Mouse (Mus musculus): Measurements from ENCODE around the gene Entpd7.

The Entpd7 gene

DNA sequence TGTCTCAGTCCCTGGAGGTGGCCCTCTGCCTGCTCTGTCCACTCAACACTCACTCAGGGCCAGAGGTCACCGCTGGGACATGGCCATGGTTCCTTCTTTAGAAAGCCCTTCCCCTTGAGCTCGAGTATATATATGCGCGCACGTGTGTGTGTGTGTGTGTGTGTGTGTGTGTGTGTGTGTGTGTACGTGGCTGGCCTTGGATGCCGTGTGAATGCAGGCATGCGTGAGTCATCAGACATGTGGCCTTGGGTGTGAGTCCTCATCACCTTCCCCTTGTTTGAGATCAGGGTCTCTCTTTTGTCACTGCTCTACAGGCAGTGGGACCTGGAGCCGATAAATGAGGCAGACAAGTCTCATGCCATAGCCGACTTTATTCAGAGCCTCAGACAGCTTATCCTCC lies 34.0 kb downstream of the Entpd7 start:
- no peak for DNase-seq (ENCODE audit: low spot score in 2 of 2)

GRCm38 (mm10) chr19:43724194-43724593 lies 34.7 kb downstream of the Entpd7 start:
- peak in 1 of 2 experiments; percentile 57 for DNase-seq (ENCODE audit: low spot score in 2 of 2)

GRCm38 (mm10) chr19:43724821-43725220 lies 35.3 kb downstream of the Entpd7 start:
- DNase-seq (ENCODE audit: low spot score in 2 of 2), result no peak

DNA sequence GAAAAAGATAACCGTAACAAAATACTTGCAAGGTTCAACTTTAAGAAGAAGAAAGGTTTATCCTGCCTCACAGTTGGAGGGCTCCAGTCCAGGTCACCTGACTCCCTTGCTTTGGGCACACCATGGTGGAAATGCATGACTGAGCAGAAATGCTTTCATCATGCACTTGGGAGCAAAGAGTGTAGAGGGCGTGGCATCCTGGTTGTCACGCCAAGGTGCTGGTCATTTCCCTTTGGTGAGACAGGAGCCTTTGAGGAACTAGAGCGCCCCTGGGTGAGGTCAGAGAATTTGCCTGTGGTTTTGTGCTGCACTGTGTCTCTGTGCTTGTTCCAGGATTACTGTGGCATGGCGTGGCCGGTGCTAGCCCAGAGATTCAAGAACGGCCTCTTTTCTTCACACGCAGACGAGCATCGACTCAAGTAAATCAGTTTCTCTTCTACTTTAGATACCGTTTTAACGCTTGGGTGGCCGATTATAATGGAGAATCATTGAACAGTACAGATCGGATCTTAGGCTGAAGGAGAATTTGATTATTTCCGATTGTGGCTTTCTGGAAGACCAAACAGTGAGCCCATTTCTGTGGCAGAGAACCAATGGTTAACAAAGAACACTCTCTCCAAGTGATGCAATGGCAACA lies 37.2 kb downstream of the Entpd7 start:
- peak in 1 of 2 experiments; percentile 48 for DNase-seq (ENCODE audit: low spot score in 2 of 2)

DNA sequence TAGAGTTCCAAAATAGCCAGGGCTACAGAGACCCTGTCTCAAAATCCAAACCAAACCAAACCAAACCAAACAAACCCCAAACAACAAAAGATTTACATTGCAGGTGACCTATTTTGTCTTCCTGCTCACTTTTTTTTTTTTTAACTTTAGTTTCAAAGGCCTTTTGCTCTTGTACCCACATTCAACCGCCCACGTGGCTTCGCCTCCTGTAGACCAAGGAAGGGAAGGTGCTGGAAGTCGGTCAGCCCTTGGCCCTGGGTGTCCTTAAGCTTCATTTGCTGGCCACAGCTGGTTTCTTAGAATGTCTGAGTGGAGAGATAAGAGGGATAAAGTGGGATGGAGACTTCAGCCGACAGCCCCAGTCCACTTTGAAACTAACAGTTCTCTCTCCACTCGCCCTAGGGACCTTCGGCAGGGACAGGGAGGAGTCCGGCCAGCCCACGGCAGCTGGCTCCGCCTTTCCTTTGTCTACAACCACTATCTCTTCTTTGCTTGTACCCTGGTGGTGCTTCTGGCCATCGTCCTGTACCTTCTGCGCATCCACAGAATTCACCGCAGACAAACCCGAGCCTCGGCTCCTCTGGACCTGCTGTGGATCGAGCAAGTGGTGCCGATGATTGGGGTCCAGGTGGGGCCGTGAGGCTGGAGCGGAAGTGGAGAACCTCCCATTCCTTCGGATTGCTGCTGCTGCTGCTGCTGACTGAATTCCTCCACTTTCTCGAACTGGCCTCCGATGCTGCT lies 40.0 kb downstream of the Entpd7 start:
- DNase-seq (ENCODE audit: low spot score in 2 of 2), result peak; percentile 33 to 59

DNA sequence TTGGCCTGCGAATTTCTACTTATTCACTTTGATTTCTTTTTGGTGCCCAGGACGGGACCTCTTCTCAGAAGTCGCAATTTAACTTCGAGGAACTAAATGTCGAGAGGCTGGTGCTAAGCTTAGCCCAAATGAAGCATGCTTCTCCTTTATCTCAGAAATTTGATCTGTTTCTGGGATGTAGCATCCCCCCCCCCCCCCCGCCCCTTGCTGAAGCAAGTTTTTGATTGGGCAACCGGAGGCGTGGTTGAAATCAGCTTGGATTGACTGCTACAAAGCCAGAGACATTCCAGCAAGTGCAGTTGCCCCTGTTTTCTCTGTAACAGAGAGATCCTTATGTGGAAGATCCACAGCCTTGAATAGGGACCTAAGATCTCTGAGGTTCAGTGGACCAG lies 40.6 kb downstream of the Entpd7 start:
- DNase-seq (ENCODE audit: low spot score in 2 of 2), result peak in 1 of 2 experiments; percentile 56

GRCm38 (mm10) chr19:43731157-43731556 lies 41.7 kb downstream of the Entpd7 start:
- DNase-seq (ENCODE audit: low spot score in 2 of 2), result peak in 1 of 2 experiments; percentile 54

GRCm38 (mm10) chr19:43738409-43738808 lies 48.9 kb downstream of the Entpd7 start:
- no peak for DNase-seq (ENCODE audit: low spot score in 2 of 2)

DNA sequence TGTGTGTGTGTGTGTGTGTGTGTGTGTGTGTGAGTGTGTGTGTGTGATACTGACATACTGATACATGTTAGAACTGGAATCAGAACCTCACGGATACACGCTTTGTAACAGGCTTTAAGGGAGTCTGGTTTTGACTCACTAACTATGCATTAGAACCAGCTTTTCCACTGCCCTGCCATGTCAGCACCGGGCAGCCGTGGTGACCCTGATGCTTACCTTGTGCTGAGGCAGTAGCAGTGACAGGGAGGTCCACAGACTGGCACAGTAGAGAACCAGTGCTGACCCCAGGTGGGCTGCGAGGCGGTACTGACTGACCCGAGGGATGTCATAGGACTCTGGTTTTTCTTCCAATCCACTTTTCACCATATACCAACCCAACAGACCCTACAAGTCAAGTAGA lies 53.9 kb downstream of the Entpd7 start:
- no peak for DNase-seq (ENCODE audit: low spot score in 2 of 2)

DNA sequence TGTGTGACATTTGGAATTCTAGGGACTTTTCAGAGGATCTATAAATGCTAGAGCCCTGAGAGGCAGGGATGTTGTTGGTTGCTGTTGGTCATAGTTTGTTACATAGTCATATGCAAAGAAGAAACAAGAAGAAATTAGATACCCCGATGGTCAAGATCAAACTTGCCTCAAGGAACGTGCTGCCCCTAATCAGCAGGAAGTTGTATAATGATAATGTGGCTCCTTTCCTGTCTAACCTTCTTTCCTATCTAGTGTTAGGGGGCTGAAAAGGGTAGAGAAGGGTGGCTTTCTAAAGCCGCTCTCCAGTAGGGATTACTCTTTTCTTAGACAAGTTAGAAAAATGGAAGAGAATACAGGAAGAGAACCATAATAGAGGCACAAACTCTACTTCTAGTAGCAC lies 56.3 kb downstream of the Entpd7 start:
- DNase-seq (ENCODE audit: low spot score in 2 of 2), result no peak

DNA sequence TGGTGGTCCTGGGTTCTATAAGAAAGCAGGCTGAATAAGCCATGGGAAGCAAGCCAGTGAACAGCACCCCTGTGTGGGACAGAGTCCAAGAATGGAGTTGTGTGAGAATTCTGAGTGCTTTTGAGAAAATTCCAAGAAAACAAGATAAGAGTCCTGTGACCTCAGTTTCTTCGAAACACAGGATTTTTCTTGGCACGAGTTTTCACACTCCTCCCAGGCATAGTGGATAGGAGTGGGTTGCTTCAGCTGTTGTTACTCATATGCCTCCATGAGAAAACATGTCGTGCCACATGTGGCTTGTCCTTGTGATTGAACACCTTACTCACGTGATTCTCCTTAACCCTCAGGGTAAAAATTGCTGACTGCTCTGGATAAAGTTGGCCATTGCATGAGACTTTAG lies 58.4 kb downstream of the Entpd7 start:
- no peak for DNase-seq (ENCODE audit: low spot score in 2 of 2)

- no peak for DNase-seq (ENCODE audit: low spot score in 2 of 2)
Measured at GRCm38 (mm10) chr19:43750008-43750407, 60.5 kb downstream of the Entpd7 start.

DNA sequence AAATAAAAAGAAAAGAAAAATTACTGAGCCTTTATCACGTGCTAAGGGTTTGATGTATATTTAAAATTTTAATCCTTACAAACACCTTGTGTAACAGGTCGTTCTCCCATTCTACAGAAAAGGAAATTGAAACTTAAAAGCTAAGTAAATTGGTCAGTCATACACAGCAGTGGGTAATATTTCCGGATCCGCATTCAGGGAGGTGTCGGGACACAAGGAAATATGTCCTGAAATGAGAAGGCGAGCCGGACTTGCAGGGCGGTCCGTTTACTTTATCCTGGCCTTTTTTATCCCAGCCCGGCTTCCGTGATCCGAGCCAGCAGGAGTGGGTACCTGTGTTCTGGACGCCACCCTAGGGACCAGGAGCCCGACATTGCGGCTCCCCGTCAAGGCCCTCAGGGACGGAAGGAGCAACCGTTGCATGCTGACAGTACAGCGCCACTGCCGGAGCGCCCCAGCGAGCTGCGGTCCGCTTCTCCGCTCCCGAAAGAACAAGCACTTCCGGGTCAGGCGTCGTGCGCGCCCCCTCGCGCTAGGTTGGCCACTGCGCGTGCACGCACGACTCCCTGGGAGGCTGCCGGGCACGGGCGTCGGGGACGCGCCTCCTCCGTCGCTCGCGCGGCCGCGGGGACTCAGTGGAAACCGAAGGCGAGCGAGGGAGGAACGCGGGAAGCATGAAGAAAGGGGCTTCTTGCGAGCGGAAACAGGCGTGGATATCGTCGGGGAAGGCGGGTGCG lies 63.2 kb downstream of the Entpd7 start, which contains the start of the genes Cutc and Cox15:
TSS of gene Cutc (plus strand) at position 508 of the 737 bp plus-strand sequence.
TSS of gene Cox15 (minus strand) at position 512 of the 737 bp plus-strand sequence.
- DNase-seq (ENCODE audit: low spot score in 2 of 2), result peak; percentile 95 to 97

DNA sequence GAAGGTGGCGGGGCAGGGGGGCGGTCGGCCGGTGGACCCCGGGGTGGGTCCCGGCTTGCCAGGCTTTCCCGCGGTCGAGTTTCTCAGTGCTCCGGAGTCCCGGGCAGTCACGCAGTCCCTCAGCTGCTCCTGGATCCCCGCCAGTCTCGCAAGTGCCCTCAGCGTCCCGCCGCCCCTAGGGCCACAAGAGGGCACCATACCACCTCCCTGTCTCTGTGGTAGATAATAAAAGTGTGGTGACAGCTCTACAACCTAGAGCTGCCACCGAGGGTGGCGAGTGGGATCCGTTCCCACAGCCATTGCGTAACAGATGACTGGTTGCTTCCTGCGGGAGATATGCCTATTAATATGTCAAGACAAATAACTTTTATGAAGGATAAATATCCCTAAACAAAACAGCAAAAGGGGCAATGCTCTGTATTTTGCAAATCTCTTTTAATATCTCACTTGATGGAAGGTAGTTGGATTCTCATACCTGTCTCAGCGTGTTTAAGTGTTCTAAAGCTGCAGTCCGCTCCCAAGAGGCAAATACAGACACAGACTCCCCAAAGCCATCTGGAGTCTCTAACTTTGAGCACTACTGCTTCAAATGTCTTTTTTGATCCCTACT lies 63.9 kb downstream of the Entpd7 start:
- peak; percentile 84 to 90 for DNase-seq (ENCODE audit: low spot score in 2 of 2)

DNA sequence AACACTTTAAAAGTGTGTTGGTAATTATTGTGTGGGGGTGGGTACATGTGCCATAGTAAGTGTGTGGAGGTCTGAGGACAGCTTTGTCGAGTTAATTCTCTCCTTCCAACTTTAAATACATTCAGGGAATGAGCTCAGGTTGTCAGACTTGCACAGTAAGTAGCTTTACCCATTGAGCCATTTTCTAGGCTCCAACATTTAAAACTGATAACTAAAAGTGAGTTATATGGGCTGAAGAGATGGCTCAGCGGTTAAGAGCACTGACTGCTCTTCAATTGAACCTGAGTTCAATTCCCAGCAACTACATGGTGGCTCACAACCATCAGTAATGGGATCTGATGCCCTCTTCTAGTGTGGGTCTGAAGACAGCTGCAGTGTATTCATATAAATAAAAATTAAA lies 64.8 kb downstream of the Entpd7 start:
- no peak for DNase-seq (ENCODE audit: low spot score in 2 of 2)

DNA sequence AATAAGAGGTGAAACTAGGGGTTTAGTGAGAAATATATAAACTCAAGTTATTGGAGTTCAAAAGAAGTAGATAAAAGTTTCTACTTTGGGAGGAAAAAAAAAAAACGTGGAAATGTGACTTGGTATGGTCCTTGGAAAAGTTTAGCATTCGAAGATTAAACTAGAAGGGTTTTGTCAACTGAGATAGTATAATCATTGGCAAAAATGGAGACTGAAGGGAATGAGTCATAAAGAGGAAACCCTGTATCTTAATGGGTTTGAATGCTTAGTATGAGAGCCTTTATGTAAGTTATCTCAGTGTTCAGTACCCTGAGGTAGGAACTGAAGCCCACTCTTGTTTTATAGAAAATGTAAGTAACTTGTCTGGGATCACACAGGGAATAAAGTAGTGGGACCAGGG lies 65.4 kb downstream of the Entpd7 start:
- no peak for DNase-seq (ENCODE audit: low spot score in 2 of 2)

DNA sequence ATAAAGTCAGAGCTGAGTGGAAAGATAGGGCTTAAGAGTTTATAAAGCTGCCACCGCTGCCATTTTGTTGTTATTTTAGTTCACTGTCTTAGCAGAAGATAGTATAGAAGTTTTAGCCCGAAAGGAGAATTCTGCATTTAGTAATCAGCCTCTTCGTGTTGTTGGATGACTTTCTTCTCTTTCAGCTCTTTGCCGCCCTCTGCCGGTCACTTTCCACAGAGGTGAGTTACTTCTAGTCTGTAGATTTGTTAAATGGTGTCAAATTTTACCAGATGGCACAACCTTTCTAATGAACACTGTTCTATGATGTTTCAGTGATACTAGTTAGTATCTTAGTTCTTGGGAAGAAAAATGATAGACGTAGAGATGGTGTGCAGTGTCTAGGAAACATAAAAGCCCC lies 71.0 kb downstream of the Entpd7 start:
- peak in 1 of 2 experiments; percentile 80 for DNase-seq (ENCODE audit: low spot score in 2 of 2)

- DNase-seq (ENCODE audit: low spot score in 2 of 2), result no peak
Measured at GRCm38 (mm10) chr19:43761543-43762256, 72.2 kb downstream of the Entpd7 start.

GRCm38 (mm10) chr19:43762410-43762809 lies 72.9 kb downstream of the Entpd7 start:
- DNase-seq (ENCODE audit: low spot score in 2 of 2), result no peak

DNA sequence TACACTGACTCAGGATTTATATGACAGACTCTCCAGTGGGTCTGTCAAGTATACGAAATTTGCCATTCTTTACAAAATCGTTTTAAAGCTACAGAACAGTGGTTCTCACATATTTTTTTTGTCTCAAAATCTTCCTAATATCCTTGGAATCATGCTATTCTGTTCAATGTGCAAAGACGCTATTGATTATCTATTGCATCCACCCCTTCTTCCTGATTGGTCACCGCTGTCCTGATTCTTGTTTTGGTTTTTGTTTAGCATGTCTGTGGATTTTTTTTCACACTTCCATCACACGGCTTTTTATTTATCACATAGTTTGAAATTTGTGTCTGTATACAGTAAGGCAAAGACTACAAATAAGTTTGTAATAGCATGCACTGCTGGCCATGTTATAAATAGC lies 77.0 kb downstream of the Entpd7 start:
- DNase-seq (ENCODE audit: low spot score in 2 of 2), result no peak

DNA sequence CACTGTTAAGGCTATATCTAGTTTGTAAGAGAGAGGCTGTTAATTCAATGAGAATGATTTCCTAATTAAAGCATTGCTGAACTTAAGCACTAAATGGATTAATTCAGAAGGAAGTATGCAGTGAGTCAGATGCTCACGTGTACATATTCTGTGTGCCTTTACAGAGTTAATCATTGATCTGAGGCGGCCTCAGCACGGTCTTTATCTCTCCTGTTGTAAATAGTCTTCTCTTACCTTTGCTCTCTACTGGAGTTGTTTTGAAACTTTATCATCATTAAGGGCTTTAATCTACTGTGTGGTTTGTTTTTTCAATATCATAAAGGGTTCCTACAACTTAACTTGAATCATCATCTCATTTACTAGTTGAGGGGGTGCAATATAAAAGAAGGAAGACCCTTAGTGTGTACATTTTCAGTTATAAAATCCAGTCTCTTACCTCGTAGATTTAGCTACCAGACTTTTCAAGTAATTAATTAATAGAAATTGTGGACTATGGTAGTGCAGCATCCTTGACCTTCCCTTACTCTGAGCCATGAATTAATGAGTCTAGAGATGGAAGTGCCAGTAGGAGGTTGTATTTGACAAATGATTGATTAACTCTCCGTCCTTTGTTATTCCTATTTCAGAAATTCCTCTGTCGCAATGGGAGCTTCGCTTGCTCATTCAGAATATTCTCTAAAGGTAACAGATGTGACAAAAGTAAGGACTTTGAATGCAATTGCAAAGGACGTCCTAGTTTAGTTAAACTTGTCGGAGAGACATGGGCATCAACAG lies 78.3 kb downstream of the Entpd7 start:
- DNase-seq (ENCODE audit: low spot score in 2 of 2), result no peak
